Mouse (Mus musculus) spleen, postnatal 14 days (tissue): ENCODE data around the gene Mreg.
A peak's percentile ranks its signal among the peaks of the same experiment; 100 is the strongest.

ENCODE experiments used
- DNase-seq, 2 experiments: peaks; one replicate each; pipeline ENCODE4 v3.0.0; 2021 to 2022; ENCODE audit warnings: low spot score in 2 of 2

Gene Mreg

GRCm38 (mm10) chr1:72226887-72227481, 14.9 kb upstream of the Mreg start:
- no peak for DNase-seq

- no peak for DNase-seq
Observed at GRCm38 (mm10) chr1:72226172-72226886, 14.2 kb upstream of the Mreg start.

- peak; percentile 58 to 71 for DNase-seq
Observed at GRCm38 (mm10) chr1:72225720-72226171, 13.6 kb upstream of the Mreg start.

GRCm38 (mm10) chr1:72225054-72225718, 13.1 kb upstream of the Mreg start:
- DNase-seq: no peak

- DNase-seq: no peak
Observed at GRCm38 (mm10) chr1:72220008-72220407, 7.9 kb upstream of the Mreg start.

- DNase-seq: no peak
Observed at GRCm38 (mm10) chr1:72219116-72219515, 7.0 kb upstream of the Mreg start.

GRCm38 (mm10) chr1:72218626-72219025, 6.5 kb upstream of the Mreg start:
- DNase-seq: no peak

GRCm38 (mm10) chr1:72216761-72217160, 4.7 kb upstream of the Mreg start:
- DNase-seq: no peak

- no peak for DNase-seq
Observed at GRCm38 (mm10) chr1:72215174-72215573, 3.1 kb upstream of the Mreg start.

- DNase-seq: no peak
Observed at GRCm38 (mm10) chr1:72214470-72214961, 2.4 kb upstream of the Mreg start.

GRCm38 (mm10) chr1:72213954-72214353, 1.8 kb upstream of the Mreg start:
- DNase-seq: no peak

- DNase-seq: no peak
Observed at GRCm38 (mm10) chr1:72210803-72211679, 1.1 kb downstream of the Mreg start.

GRCm38 (mm10) chr1:72208095-72208494, 4.0 kb downstream of the Mreg start:
- no peak for DNase-seq

- no peak for DNase-seq
Observed at GRCm38 (mm10) chr1:72205113-72205512, 7.0 kb downstream of the Mreg start.

- no peak for DNase-seq
Observed at GRCm38 (mm10) chr1:72203204-72203603, 8.9 kb downstream of the Mreg start.

- DNase-seq: no peak
Observed at GRCm38 (mm10) chr1:72202705-72203104, 9.4 kb downstream of the Mreg start.

GRCm38 (mm10) chr1:72202068-72202467, 10.0 kb downstream of the Mreg start:
- DNase-seq: no peak

GRCm38 (mm10) chr1:72201126-72201525, 11.0 kb downstream of the Mreg start:
- DNase-seq: no peak

GRCm38 (mm10) chr1:72198142-72198806, 13.8 kb downstream of the Mreg start:
- DNase-seq: no peak

- DNase-seq: no peak
Observed at GRCm38 (mm10) chr1:72196626-72197359, 15.3 kb downstream of the Mreg start.
